Mouse (Mus musculus) small intestine, adult 2 months (tissue): Measurements from ENCODE around the gene Ralgapa2. TPM values are rescaled to one million over a fixed set of nuclear protein-coding genes. Genes with fewer than 3 reads are reported as not detected.

ENCODE experiments used
- H3K27ac ChIP-seq: fragments of 200-500 bp; 2 replicates; pipeline ENCODE4 v1.5.1; 2012; ENCODE audit warnings: low read depth, low read length, control low read depth, inconsistent platforms; ENCODE audit not compliant: insufficient read depth
- H3K27me3 ChIP-seq: fragments of 200-500 bp; 2 replicates; pipeline ENCODE4 v1.6.1; 2012; ENCODE audit warnings: mild to moderate bottlenecking, moderate library complexity, low read length, inconsistent platforms; ENCODE audit not compliant: control insufficient read depth, insufficient read depth
- H3K36me3 ChIP-seq: fragments of 200-500 bp; 2 replicates; pipeline ENCODE4 v1.6.1; 2012; ENCODE audit warnings: mild to moderate bottlenecking, low read length, control low read depth, inconsistent platforms; ENCODE audit not compliant: control insufficient read depth, insufficient read depth
- H3K4me1 ChIP-seq: fragments of 200-500 bp; 2 replicates; pipeline ENCODE4 v1.6.1; 2012; ENCODE audit warnings: low read length, inconsistent platforms, mixed read lengths; ENCODE audit not compliant: control insufficient read depth, insufficient read depth, insufficient read length
- H3K4me3 ChIP-seq: fragments of 200-500 bp; 2 replicates; pipeline ENCODE4 v1.5.1; 2012; ENCODE audit warnings: low read depth, mild to moderate bottlenecking, control low read depth, inconsistent platforms, low read length, moderate library complexity
- CTCF ChIP-seq: fragments of 200-500 bp; IDR thresholded peaks from 2 replicates; pipeline ENCODE4 v1.5.1; 2012; ENCODE audit warnings: low read depth, mild to moderate bottlenecking, control low read depth, inconsistent platforms, low read length, moderate library complexity, mixed read lengths; ENCODE audit not compliant: insufficient replicate concordance, insufficient read length; ENCODE audit errors: extremely low read depth
- POLR2A ChIP-seq: fragments of 200-500 bp; IDR thresholded peaks from 2 replicates; pipeline ENCODE4 v1.6.1; 2012; ENCODE audit warnings: low read depth, mild to moderate bottlenecking, control low read depth, inconsistent platforms, low read length, moderate library complexity
- WGBS: fragments of 180-500 bp; shearing (Covaris S2); methylation state at CpG from one replicate; pipeline ENCODE4 v1.1.7; 2018; 5-methylcytosine and 5-hydroxymethylcytosine counted together
- polyA plus RNA-seq: library from polyadenylated mRNA; depleted of rRNA; stranded (reverse); fragments of >200 nt; gene quantifications from 2 replicates; pipeline ENCODE4 v1.2.3, GENCODE M21; 2012

Ralgapa2 gene
- polyA plus RNA-seq, 1 experiment, result 14.8 TPM

- H3K36me3 ChIP-seq, result peaks cover 1% of the 10 kb centered on the region
- 78% methylated on average over 3 of the region's 3 CpGs for WGBS
- H3K27me3 ChIP-seq, result no peaks in the 10 kb centered on the region
- no peaks in the 10 kb centered on the region for H3K4me1 ChIP-seq
- no peak overlapping the region for H3K4me3 ChIP-seq
- no peak overlapping the region for H3K27ac ChIP-seq
- TF ChIP-seq POLR2A (no peak), CTCF (no peak)
Observed at GRCm38 (mm10) chr2:146266539-146266938, 245.6 kb downstream of the Ralgapa2 start.

DNA sequence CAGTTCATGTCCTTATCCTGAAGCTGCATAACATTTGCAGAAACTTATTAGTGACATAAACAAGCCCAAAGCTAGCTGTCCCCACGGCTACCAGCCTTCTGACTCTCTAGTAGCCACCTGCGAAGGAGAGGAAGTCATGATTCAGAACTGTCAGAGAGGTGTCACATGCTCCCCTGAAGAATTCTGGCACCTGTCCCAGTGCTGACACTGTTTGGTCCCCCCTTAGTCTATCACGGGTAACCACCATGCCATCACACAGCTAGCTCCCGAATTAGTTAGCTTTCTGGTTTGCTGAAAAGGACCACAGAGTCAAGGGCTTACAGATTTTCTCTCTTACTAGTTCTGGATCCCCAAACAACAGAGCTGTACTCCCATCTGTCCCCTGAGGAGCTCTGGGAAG, 247.1 kb downstream of the Ralgapa2 start:
- H3K36me3 ChIP-seq, result peaks cover 3% of the 10 kb centered on the region
- TF ChIP-seq CTCF (no peak), POLR2A (no peak)
- WGBS, result 50% methylated on average over 4 of the region's 4 CpGs
- H3K27ac ChIP-seq, result no peak overlapping the region
- H3K27me3 ChIP-seq, result no peaks in the 10 kb centered on the region
- no peak overlapping the region for H3K4me3 ChIP-seq
- no peaks in the 10 kb centered on the region for H3K4me1 ChIP-seq

DNA sequence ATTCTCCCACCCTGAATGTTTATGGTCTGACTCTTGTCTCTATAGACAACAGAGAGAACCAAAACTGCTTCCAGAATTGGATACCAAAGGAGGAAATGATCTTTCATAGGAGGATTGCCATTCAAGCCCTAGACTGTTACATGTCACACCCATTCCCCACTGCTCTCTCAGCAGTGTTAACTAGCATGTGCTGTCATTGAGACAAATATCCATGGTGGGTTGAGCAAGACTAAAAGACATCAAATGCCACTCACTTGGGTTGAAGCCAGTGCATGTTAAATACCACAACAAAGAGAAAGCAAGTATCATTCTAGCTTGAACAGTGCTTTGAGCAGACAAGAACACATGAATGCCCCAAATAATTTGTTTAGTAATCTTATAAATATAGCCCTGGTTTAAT, 249.2 kb downstream of the Ralgapa2 start:
- TF ChIP-seq CTCF (no peak), POLR2A (no peak)
- peaks cover 3% of the 10 kb centered on the region for H3K36me3 ChIP-seq
- H3K27me3 ChIP-seq, result no peaks in the 10 kb centered on the region
- no peak overlapping the region for H3K27ac ChIP-seq
- no peak overlapping the region for H3K4me3 ChIP-seq
- no peaks in the 10 kb centered on the region for H3K4me1 ChIP-seq

DNA sequence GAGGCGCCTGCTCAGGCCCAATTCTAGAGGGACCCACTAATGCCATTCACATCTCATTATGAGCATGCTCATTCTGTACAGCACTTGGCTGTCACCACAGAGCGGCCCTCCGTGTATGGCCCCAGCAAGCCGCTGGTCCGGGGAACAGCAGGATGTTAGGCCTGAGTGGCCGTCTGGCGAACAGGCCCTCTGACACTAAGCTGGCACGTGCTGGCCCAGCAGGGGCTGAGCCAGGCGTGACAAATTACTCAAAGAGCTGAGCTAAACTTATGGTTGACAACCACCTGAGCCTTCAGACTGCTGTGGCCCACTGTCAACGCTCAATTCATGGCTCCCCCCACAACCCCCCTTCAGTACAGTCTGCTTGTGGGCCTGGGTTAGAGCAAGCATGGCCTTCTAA, 249.9 kb downstream of the Ralgapa2 start:
- WGBS, result 92% methylated on average over 10 of the region's 10 CpGs
- Histone ChIP-seq H3K27ac (no peak overlapping the region), H3K27me3 (no peaks in the 10 kb centered on the region), H3K4me1 (no peaks in the 10 kb centered on the region), H3K36me3 (peaks cover 3% of the 10 kb centered on the region), H3K4me3 (no peak overlapping the region)
- TF ChIP-seq POLR2A, result no peak

DNA sequence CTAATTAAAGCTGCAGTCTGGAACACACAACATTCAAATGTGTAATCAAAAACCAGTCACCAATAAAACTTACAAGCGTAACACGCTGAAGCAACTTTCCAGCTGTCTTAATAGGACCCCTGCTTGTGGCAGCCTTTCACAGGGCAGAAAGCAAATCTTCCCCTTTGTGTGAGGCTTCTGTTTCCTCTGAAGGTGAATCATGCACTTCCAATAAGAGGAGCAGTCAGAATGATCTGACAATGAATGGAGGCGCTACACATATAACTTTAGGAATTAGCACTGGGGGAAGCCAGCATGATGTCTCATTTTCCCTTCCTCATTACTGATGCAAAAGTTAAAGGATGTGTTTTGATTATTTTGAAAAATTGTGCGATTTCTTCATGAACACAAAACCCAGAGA, 251.0 kb downstream of the Ralgapa2 start:
- TF ChIP-seq CTCF (no peak), POLR2A (no peak)

GRCm38 (mm10) chr2:146259787-146260560, 252.2 kb downstream of the Ralgapa2 start:
- WGBS, result 86% methylated on average over 18 of the region's 18 CpGs
- H3K27me3 ChIP-seq, result no peaks in the 10 kb centered on the region
- peaks cover 1% of the 10 kb centered on the region; the same call in 1 of the 2 replicates for H3K36me3 ChIP-seq
- H3K4me1 ChIP-seq, result no peaks in the 10 kb centered on the region
- no peak for TF ChIP-seq CTCF
- TF ChIP-seq POLR2A, result no peak
- no peak overlapping the region for H3K27ac ChIP-seq
- no peak overlapping the region for H3K4me3 ChIP-seq

More for the DNA sequence above, 251.0 kb downstream of the Ralgapa2 start:
- no peaks in the 10 kb centered on the region for H3K27me3 ChIP-seq
- no peak overlapping the region for H3K27ac ChIP-seq
- H3K4me1 ChIP-seq, result no peaks in the 10 kb centered on the region
- no peak overlapping the region for H3K4me3 ChIP-seq
- 93% methylated on average over 4 of the region's 4 CpGs for WGBS
- peaks cover 3% of the 10 kb centered on the region; the same call in 1 of the 2 replicates for H3K36me3 ChIP-seq

DNA sequence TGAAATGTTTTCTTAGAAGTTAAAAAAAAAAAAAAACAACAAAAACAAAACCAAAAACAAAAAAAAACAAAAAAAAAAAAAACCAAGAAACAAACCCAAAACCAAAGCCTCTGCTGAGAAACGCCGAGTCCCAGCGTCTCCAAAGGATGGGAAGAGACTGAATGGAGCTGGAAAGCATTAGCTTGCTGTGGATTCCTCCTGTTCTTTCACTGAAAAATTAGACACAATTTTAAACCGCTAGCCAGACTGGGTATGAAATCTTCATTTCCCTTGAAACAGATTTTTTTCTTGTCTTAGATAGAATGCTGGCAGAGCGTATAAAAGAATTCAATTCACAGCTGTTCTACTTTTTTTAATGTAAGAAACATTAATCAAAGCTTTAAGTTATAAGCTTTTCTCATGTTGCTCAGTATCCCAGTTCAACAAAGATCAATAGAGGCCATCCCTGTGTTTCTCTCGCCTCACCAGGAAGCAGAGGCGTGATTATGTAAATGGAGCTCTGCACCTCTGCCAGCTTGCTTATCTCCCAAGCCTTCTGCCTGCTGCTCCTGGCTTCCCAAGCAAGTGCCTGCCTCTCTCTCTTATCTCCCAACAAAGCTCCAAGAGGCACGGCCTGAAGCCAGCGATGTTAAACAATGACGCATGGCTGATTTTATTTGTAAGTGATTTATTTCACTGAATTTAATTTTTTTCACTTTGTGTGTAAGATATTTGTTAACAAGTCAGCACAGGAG, 253.2 kb downstream of the Ralgapa2 start:
- Histone ChIP-seq H3K27me3 (no peaks in the 10 kb centered on the region), H3K4me1 (no peaks in the 10 kb centered on the region), H3K27ac (no peak overlapping the region), H3K36me3 (peaks cover 1% of the 10 kb centered on the region; the same call in 1 of the 2 replicates), H3K4me3 (no peak overlapping the region)
- WGBS, result 60% methylated on average over 10 of the region's 10 CpGs
- TF ChIP-seq CTCF (no peak), POLR2A (no peak)
